Mouse (Mus musculus): ENCODE results near the gene Gm28539.

GRCm38 (mm10) chr16:18976315-18976714, 139.9 kb downstream of the Gm28539 start:
- TF ChIP-seq CTCF (conservative IDR thresholded peaks at IDR 0.05; ENCODE audit: low read length): no peak
- TF ChIP-seq POU5F1 (IDR thresholded peaks at IDR 0.05; ENCODE audit: borderline replicate concordance, low read length): no peak
- TF ChIP-seq NANOG (IDR thresholded peaks at IDR 0.05; ENCODE audit: borderline replicate concordance, low read length): no peak
